Mouse (Mus musculus) kidney, embryonic 14.5 days (tissue): ENCODE data around the gene Stk11. TPM values are rescaled to one million over a fixed set of nuclear protein-coding genes. Genes with fewer than 3 reads are reported as not detected.

Source experiments
- ATAC-seq: fragments of 200-750 bp; cut with Nextera tagmentation; 2 replicates; pipeline ENCODE4 v1.8.0; 2017; ENCODE audit warnings: moderate number of reproducible peaks, mild to moderate bottlenecking, moderate TSS enrichment, moderate library complexity; ENCODE audit not compliant: low FRiP score, low TSS enrichment
- H3K27ac ChIP-seq: fragments of 300-500 bp; sonication (generic); 2 replicates; pipeline ENCODE4 v1.5.1; 2014; ENCODE audit warnings: low read depth, mild to moderate bottlenecking, low read length, moderate library complexity, mixed read lengths
- H3K27me3 ChIP-seq: fragments of 300-500 bp; sonication (generic); 2 replicates; pipeline ENCODE4 v1.6.1; 2014; ENCODE audit warnings: mild to moderate bottlenecking, low read length; ENCODE audit not compliant: control insufficient read depth, insufficient read depth
- H3K36me3 ChIP-seq: fragments of 300-500 bp; sonication (generic); 2 replicates; pipeline ENCODE4 v1.6.1; 2014; ENCODE audit warnings: low read length, mixed read lengths; ENCODE audit not compliant: control insufficient read depth, insufficient read depth
- H3K4me1 ChIP-seq: fragments of 300-500 bp; sonication (generic); 2 replicates; pipeline ENCODE4 v1.6.1; 2014; ENCODE audit warnings: low read length, mixed read lengths; ENCODE audit not compliant: control insufficient read depth, insufficient read depth
- H3K4me2 ChIP-seq: fragments of 300-500 bp; sonication (generic); replicated peaks from 2 replicates; pipeline ENCODE4 v1.6.1; 2014; ENCODE audit warnings: low read depth, mild to moderate bottlenecking, low read length
- H3K4me3 ChIP-seq: fragments of 300-500 bp; sonication (generic); 2 replicates; pipeline ENCODE4 v1.5.1; 2014; ENCODE audit warnings: mild to moderate bottlenecking, low read length
- H3K9ac ChIP-seq: fragments of 300-500 bp; sonication (generic); 2 replicates; pipeline ENCODE4 v1.6.1; 2014; ENCODE audit warnings: low read depth, mild to moderate bottlenecking, low read length, moderate library complexity
- H3K9me3 ChIP-seq: fragments of 300-500 bp; sonication (generic); 2 replicates; pipeline ENCODE4 v1.6.1; 2016; ENCODE audit warnings: low read length; ENCODE audit not compliant: control insufficient read depth
- WGBS: fragments of 180-500 bp; shearing (Covaris S2); extraction: QIAGEN DNeasy Blood & Tissue Kit; methylation state at CpG from one replicate; pipeline ENCODE4 v1.1.7; 2014; 5-methylcytosine and 5-hydroxymethylcytosine counted together
- polyA plus RNA-seq: library from polyadenylated mRNA; unstranded; fragments of >200 nt; fragmentation: Nextera tagmentation; extraction: Ambion mirVana; gene quantifications from 2 replicates; pipeline ENCODE4 v1.2.1, GENCODE M21; 2014

The Stk11 gene
- polyA plus RNA-seq, 1 experiment from 2014 or later = 26.6 TPM

- H3K27ac ChIP-seq = no peak overlapping the region
- no peak for ATAC-seq
- H3K9me3 ChIP-seq = no peaks in the 10 kb centered on the region
- H3K36me3 ChIP-seq = peaks cover 28% of the 10 kb centered on the region
- 4% methylated on average over 30 of the region's 30 CpGs for WGBS
- peak overlapping the region; percentile 93 for H3K4me3 ChIP-seq
- H3K4me1 ChIP-seq = peaks cover 22% of the 10 kb centered on the region
- peak overlapping the region; percentile 97 for H3K4me2 ChIP-seq
- H3K27me3 ChIP-seq = no peaks in the 10 kb centered on the region
- H3K9ac ChIP-seq = peak overlapping the region; percentile 92
Observed at GRCm38 (mm10) chr10:80116927-80117691, 1.5 kb downstream of the Stk11 start.

- Histone ChIP-seq H3K9me3 (no peaks in the 10 kb centered on the region), H3K4me2 (peak overlapping the region; percentile 97), H3K4me3 (peak overlapping the region; percentile 93), H3K27me3 (no peaks in the 10 kb centered on the region), H3K4me1 (peaks cover 22% of the 10 kb centered on the region), H3K36me3 (peaks cover 29% of the 10 kb centered on the region), H3K9ac (peak overlapping the region; percentile 92), H3K27ac (no peak overlapping the region)
- no peak for ATAC-seq
- 68% methylated on average over 1 of the region's 1 CpGs for WGBS
Observed at GRCm38 (mm10) chr10:80117736-80118135, 2.1 kb downstream of the Stk11 start.

- no peaks in the 10 kb centered on the region for H3K27me3 ChIP-seq
- no peak overlapping the region for H3K27ac ChIP-seq
- H3K4me3 ChIP-seq = peak overlapping the region; percentile 93
- H3K9me3 ChIP-seq = no peaks in the 10 kb centered on the region
- ATAC-seq = no peak
- 83% methylated on average over 6 of the region's 6 CpGs for WGBS
- peak overlapping the region; percentile 92; the same call in 1 of the 2 replicates for H3K9ac ChIP-seq
- peaks cover 22% of the 10 kb centered on the region for H3K4me1 ChIP-seq
- peaks cover 31% of the 10 kb centered on the region for H3K36me3 ChIP-seq
- peak overlapping the region; percentile 97 for H3K4me2 ChIP-seq
Observed at GRCm38 (mm10) chr10:80118552-80118951, 2.9 kb downstream of the Stk11 start.

- Histone ChIP-seq H3K4me2 (no peak overlapping the region), H3K4me3 (no peak overlapping the region), H3K27me3 (no peaks in the 10 kb centered on the region), H3K36me3 (peaks cover 46% of the 10 kb centered on the region), H3K9ac (no peak overlapping the region), H3K27ac (no peak overlapping the region), H3K9me3 (no peaks in the 10 kb centered on the region), H3K4me1 (peaks cover 22% of the 10 kb centered on the region)
- ATAC-seq = no peak
- 80% methylated on average over 2 of the region's 2 CpGs for WGBS
Observed at GRCm38 (mm10) chr10:80120146-80120545, 4.5 kb downstream of the Stk11 start.

- Histone ChIP-seq H3K4me3 (no peak overlapping the region), H3K27me3 (no peaks in the 10 kb centered on the region), H3K27ac (no peak overlapping the region), H3K4me2 (no peak overlapping the region), H3K9me3 (no peaks in the 10 kb centered on the region), H3K9ac (no peak overlapping the region), H3K36me3 (peaks cover 61% of the 10 kb centered on the region), H3K4me1 (peaks cover 22% of the 10 kb centered on the region)
- ATAC-seq = no peak
- WGBS = 73% methylated on average over 2 of the region's 2 CpGs
Observed at GRCm38 (mm10) chr10:80121639-80122038, 6.0 kb downstream of the Stk11 start.

- no peaks in the 10 kb centered on the region for H3K9me3 ChIP-seq
- no peak overlapping the region for H3K9ac ChIP-seq
- 85% methylated on average over 9 of the region's 9 CpGs for WGBS
- peaks cover 74% of the 10 kb centered on the region for H3K36me3 ChIP-seq
- 0 out of 2 replicates have a peak, but pooled peaks cover 1% of the 10 kb centered on the region for H3K4me1 ChIP-seq
- ATAC-seq = no peak
- no peak overlapping the region for H3K4me2 ChIP-seq
- no peak overlapping the region for H3K27ac ChIP-seq
- no peak overlapping the region for H3K4me3 ChIP-seq
- no peaks in the 10 kb centered on the region for H3K27me3 ChIP-seq
Observed at GRCm38 (mm10) chr10:80123932-80124562, 8.4 kb downstream of the Stk11 start.

GRCm38 (mm10) chr10:80127920-80128319, 12.3 kb downstream of the Stk11 start:
- H3K27me3 ChIP-seq = no peaks in the 10 kb centered on the region
- 94% methylated on average over 8 of the region's 8 CpGs for WGBS
- no peak overlapping the region for H3K4me2 ChIP-seq
- no peak overlapping the region for H3K27ac ChIP-seq
- H3K4me1 ChIP-seq = peaks cover 21% of the 10 kb centered on the region
- no peak overlapping the region for H3K9ac ChIP-seq
- H3K9me3 ChIP-seq = no peaks in the 10 kb centered on the region
- no peak overlapping the region for H3K4me3 ChIP-seq
- H3K36me3 ChIP-seq = peaks cover 83% of the 10 kb centered on the region
- ATAC-seq = no peak

GRCm38 (mm10) chr10:80129846-80130245, 14.2 kb downstream of the Stk11 start:
- Histone ChIP-seq H3K4me2 (no peak overlapping the region), H3K9me3 (no peaks in the 10 kb centered on the region), H3K4me3 (no peak overlapping the region), H3K27ac (no peak overlapping the region), H3K36me3 (peaks cover 77% of the 10 kb centered on the region), H3K9ac (no peak overlapping the region), H3K27me3 (no peaks in the 10 kb centered on the region), H3K4me1 (peaks cover 21% of the 10 kb centered on the region)
- 93% methylated on average over 9 of the region's 9 CpGs for WGBS
- no peak for ATAC-seq

GRCm38 (mm10) chr10:80130403-80131031, 14.9 kb downstream of the Stk11 start:
- Histone ChIP-seq H3K4me2 (no peak overlapping the region), H3K27ac (no peak overlapping the region), H3K36me3 (peaks cover 70% of the 10 kb centered on the region), H3K4me1 (peaks cover 21% of the 10 kb centered on the region), H3K9me3 (no peaks in the 10 kb centered on the region), H3K27me3 (no peaks in the 10 kb centered on the region), H3K9ac (no peak overlapping the region), H3K4me3 (no peak overlapping the region)
- no peak for ATAC-seq
- WGBS = 76% methylated on average over 18 of the region's 18 CpGs
